Mouse (Mus musculus) liver, embryonic 14.5 days (tissue): ENCODE results near the gene Hnrnpa0. TPM values are rescaled to one million over a fixed set of nuclear protein-coding genes. Genes with fewer than 3 reads are reported as not detected.

Experiments used
- ATAC-seq: fragments of 200-750 bp; cut with Nextera tagmentation; 2 replicates; pipeline ENCODE4 v1.8.0; 2017; ENCODE audit warnings: moderate number of reproducible peaks, mild to moderate bottlenecking, moderate library complexity; ENCODE audit not compliant: insufficient read depth
- DNase-seq, 3 experiments: peaks; one replicate each; pipeline ENCODE4 v3.0.0-alpha.2; 2012 to 2013; ENCODE audit warnings: low read depth in 3 of 3, low spot score in 3 of 3
- H3K27ac ChIP-seq: fragments of 300-500 bp; sonication (generic); 2 replicates; pipeline ENCODE4 v1.5.1; 2014; ENCODE audit warnings: moderate library complexity, mild to moderate bottlenecking, control low read depth, inconsistent platforms
- H3K27me3 ChIP-seq: fragments of 300-500 bp; sonication (generic); 2 replicates; pipeline ENCODE4 v1.6.1; 2014; ENCODE audit warnings: mild to moderate bottlenecking, low read length, moderate library complexity; ENCODE audit not compliant: control insufficient read depth, insufficient read depth
- H3K36me3 ChIP-seq: fragments of 300-500 bp; sonication (generic); replicated peaks from 2 replicates; pipeline ENCODE4 v1.6.1; 2014; ENCODE audit warnings: low read depth; ENCODE audit not compliant: control insufficient read depth, insufficient read depth
- H3K4me1 ChIP-seq, 2 experiments: fragments of 200-500 bp in 1 of 2; fragments of 300-500 bp in 1 of 2; sonication (generic) in 1 of 2; replicated peaks; 2 replicates each; pipeline ENCODE4 v1.6.1; 2012 to 2014; ENCODE audit warnings: antibody characterized with exemption in 1 of 2, inconsistent platforms in 1 of 2, low read length in 1 of 2; ENCODE audit not compliant: control insufficient read depth in 2 of 2, insufficient read depth in 2 of 2
- H3K4me2 ChIP-seq: fragments of 300-500 bp; sonication (generic); 2 replicates; pipeline ENCODE4 v1.6.1; 2014; ENCODE audit warnings: low read depth, mild to moderate bottlenecking, control low read depth, moderate library complexity
- H3K4me3 ChIP-seq, 2 experiments: fragments of 200-500 bp in 1 of 2; fragments of 300-500 bp in 1 of 2; sonication (generic) in 1 of 2; 2 replicates each; pipeline ENCODE4 v1.5.1; 2012 to 2014; ENCODE audit warnings: low read depth in 2 of 2, low read length in 2 of 2, mild to moderate bottlenecking in 2 of 2, control low read depth in 1 of 2, inconsistent platforms in 1 of 2, moderate library complexity in 1 of 2; ENCODE audit not compliant: insufficient read depth in 1 of 2
- H3K9ac ChIP-seq: fragments of 300-500 bp; sonication (generic); replicated peaks from 2 replicates; pipeline ENCODE4 v1.6.1; 2014; ENCODE audit warnings: mild to moderate bottlenecking, control low read depth, moderate library complexity
- H3K9me3 ChIP-seq: fragments of 300-500 bp; sonication (generic); 2 replicates; pipeline ENCODE4 v1.6.1; 2016; ENCODE audit warnings: low read length, mixed read lengths; ENCODE audit not compliant: control insufficient read depth
- CTCF ChIP-seq: IDR thresholded peaks from 2 replicates; pipeline ENCODE4 v1.5.1; 2016; ENCODE audit warnings: antibody characterized with exemption, low read depth, control low read depth
- EP300 ChIP-seq: IDR thresholded peaks from 2 replicates; pipeline ENCODE4 v1.6.1; 2016; ENCODE audit warnings: antibody characterized with exemption, low read depth
- WGBS: fragments of 180-500 bp; shearing (Covaris S2); extraction: QIAGEN DNeasy Blood & Tissue Kit; methylation state at CpG from one replicate; pipeline ENCODE4 v1.1.7; 2014; ENCODE audit not compliant: insufficient replicate concordance; 5-methylcytosine and 5-hydroxymethylcytosine counted together
- polyA plus RNA-seq, 2 experiments: library from polyadenylated mRNA; depleted of rRNA in 1 of 2; stranded (reverse) in 1 of 2; unstranded in 1 of 2; fragments of >200 nt; fragmentation: Nextera tagmentation in 1 of 2; extraction: Ambion mirVana in 1 of 2; gene quantifications; 2 replicates each; pipeline versions ENCODE4 v1.2.1 to v1.2.3; 2012 to 2014

Hnrnpa0 gene
- polyA plus RNA-seq (2012; rRNA removed) (44.1 and 62.9 TPM in 2 replicates), polyA plus RNA-seq (2014; fragmentation: Nextera tagmentation; extraction: Ambion mirVana) (9.7 and 10.5 TPM in 2 replicates)

DNA sequence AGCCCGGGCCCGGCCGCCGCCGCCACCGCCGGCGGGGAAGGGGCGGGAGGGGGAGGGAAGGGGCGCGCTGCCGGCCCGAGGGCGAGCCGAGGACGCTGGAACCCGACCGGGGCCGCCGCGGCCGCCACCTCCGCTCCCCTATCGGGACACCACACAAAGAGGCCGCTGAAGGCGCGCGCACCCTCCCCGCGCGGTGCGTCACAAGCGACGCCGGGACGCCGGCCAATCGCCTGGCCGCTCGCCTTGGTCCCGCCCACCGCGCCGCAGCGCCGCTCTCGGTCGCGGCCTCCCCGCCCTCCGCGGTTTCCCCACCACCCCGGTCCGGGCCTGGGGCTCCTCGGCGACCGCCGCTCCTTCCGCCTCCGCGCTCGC, at the start of gene Hnrnpa0:
Gene Hnrnpa0 (minus strand): TSS at position 161 of the 372 bp plus-strand sequence.
- under 1% methylated on average over 55 of the region's 62 CpGs for WGBS
- Histone ChIP-seq H3K36me3 (peaks cover 9% of the 10 kb centered on the region), H3K9me3 (no peaks in the 10 kb centered on the region), H3K9ac (peak within 1 kb of the TSS; percentile 97), H3K4me3 (peak within 1 kb of the TSS; percentile 86 to 93), H3K27me3 (no peaks in the 10 kb centered on the region), H3K4me1 (peaks cover 13 to 22% of the 10 kb centered on the region in 2 experiments), H3K4me2 (peak within 1 kb of the TSS; percentile 95), H3K27ac (peak within 1 kb of the TSS; percentile 85)
- TF ChIP-seq CTCF (no peak), EP300 (no peak)
- peak; percentile 88 for ATAC-seq
- DNase-seq: peak; percentile 89 to 90 (median 90)

DNA sequence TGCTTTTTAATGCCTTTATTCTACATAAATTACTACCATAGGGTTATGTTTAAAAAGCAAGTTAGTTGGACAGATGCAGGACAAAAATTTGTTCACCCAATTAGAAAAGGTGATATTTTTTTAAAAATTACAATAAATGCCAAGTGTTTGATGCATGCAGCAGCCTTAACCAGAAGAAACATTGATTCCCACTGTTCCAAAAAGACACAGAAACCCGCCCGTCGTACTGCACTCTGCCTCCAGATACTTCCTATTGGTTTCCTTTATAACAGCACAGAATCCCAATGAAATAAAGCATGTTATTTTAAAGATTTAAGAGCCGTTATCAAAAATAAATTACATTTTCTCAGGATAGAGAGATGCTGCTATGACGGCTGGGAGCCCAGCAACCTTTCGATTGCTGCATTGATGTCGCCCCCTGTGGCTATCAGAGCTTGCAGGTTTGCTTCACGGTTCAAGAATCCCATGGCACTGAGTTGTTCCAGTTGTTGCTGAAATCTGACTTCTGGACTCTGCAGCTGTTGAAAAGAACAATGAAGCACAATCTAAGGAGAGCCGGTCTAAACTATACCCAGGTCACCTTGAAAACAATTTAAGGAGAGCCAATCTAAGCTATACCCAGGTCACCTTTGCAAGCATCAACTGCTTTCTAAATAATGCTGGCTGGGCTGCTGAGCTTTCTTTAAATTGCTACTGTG, 49.3 kb upstream of the Hnrnpa0 start:
- Histone ChIP-seq H3K4me3 (no peak overlapping the region), H3K4me1 (no peaks in the 10 kb centered on the region; a peak in 1 of 4 replicates), H3K9me3 (no peaks in the 10 kb centered on the region), H3K27ac (no peak overlapping the region), H3K9ac (no peak overlapping the region), H3K4me2 (no peak overlapping the region), H3K27me3 (no peaks in the 10 kb centered on the region), H3K36me3 (peaks cover 31% of the 10 kb centered on the region)
- ATAC-seq (no peak), DNase-seq (no peak)
- 84% methylated on average over 9 of the region's 9 CpGs for WGBS
- TF ChIP-seq CTCF (no peak), EP300 (no peak)

DNA sequence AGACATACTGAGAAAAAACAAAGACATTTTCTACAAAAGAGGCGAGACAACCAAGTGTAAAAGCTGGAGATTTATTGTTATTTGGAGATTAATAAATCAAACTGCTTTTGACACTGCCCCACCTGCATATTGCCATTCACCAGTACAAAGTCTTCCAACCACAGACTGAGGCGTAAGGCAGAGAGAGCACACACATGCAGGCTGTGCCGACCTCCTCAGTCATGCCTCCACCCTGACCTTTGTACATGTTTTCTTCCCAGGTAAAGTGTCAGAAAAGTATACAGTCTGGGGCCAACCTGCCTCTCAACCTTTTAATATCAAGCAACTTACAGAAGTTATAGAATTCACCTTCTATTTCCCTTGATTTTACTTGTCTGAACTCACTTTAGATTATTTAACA, 47.7 kb upstream of the Hnrnpa0 start:
- Histone ChIP-seq H3K9ac (no peak overlapping the region), H3K4me3 (no peak overlapping the region), H3K27me3 (no peaks in the 10 kb centered on the region), H3K36me3 (peaks cover 31% of the 10 kb centered on the region), H3K27ac (no peak overlapping the region), H3K9me3 (no peaks in the 10 kb centered on the region), H3K4me2 (no peak overlapping the region), H3K4me1 (no peaks in the 10 kb centered on the region; a peak in 1 of 4 replicates)
- ATAC-seq: no peak
- DNase-seq: no peak
- TF ChIP-seq CTCF: no peak
- no peak for TF ChIP-seq EP300
- 85% methylated on average over 3 of the region's 3 CpGs for WGBS

DNA sequence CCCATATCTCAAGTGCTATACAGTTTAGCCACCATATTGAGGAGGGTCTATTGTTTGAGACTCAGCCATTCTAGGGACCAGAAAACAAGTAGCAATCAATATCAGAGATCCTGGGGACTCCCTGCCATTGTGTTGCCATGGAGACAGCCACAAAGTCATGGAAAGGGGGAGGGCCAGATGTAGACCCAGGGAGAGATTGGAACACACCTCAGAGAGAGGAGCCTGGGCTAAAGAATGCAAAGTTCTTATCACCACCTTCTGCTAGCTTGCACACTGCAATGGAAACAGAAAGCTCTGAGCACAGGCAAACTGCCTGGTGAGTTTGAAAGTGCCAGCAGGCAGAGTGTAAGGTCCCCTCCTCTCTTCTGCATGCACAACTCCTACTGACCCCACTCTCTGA, 39.8 kb upstream of the Hnrnpa0 start:
- DNase-seq (no peak), ATAC-seq (no peak)
- no peaks in the 10 kb centered on the region; the same call in 1 of the 2 replicates for H3K36me3 ChIP-seq
- H3K9me3 ChIP-seq: no peaks in the 10 kb centered on the region
- no peaks in the 10 kb centered on the region for H3K27me3 ChIP-seq
- no peak overlapping the region for H3K9ac ChIP-seq
- H3K4me2 ChIP-seq: no peak overlapping the region
- H3K4me3 ChIP-seq: no peak overlapping the region
- H3K27ac ChIP-seq: no peak overlapping the region
- H3K4me1 ChIP-seq: no peaks in the 10 kb centered on the region
- no peak for TF ChIP-seq EP300
- no peak for TF ChIP-seq CTCF

DNA sequence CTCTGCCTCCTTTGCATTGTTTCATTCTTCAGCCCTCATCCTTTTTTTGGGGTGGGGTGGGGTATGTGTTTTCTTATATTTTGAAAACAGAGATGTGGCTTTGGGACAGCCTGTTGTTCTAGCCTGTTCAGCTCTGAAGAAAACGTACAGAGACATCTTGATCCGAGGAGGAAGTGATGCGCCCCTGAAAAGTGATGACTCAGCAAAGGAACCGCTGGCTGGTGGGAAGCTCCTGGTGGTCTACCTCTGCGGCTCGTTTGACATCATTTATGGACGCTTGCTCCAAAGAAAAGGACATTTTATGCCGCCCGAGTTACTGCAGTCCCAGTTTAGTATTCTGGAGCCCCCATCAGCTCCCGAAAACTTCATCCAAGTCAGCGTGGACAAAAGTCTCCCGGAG, 35.0 kb upstream of the Hnrnpa0 start:
- no peak overlapping the region for H3K9ac ChIP-seq
- DNase-seq: no peak
- ATAC-seq: no peak
- H3K27me3 ChIP-seq: no peaks in the 10 kb centered on the region
- H3K9me3 ChIP-seq: no peaks in the 10 kb centered on the region
- H3K4me3 ChIP-seq: no peak overlapping the region
- TF ChIP-seq CTCF (no peak), EP300 (no peak)
- H3K4me1 ChIP-seq: no peaks in the 10 kb centered on the region
- no peak overlapping the region for H3K27ac ChIP-seq
- WGBS: 81% methylated on average over 12 of the region's 12 CpGs
- no peaks in the 10 kb centered on the region; the same call in 1 of the 2 replicates for H3K36me3 ChIP-seq
- no peak overlapping the region for H3K4me2 ChIP-seq
